Mouse (Mus musculus): ENCODE results near the gene Muc1. TPM values are rescaled to one million over a fixed set of nuclear protein-coding genes. Genes with fewer than 3 reads are reported as not detected.

The Muc1 gene
- total RNA-seq, 2 experiments from 2014 or later, result not detected

Other genes starting within 250 kb of the Muc1 start
- gene Rusc1, start 135.7 kb upstream of the Muc1 start, total RNA-seq (2015; ENCODE audit: low replicate concordance), result 0.38 and 2.5 TPM in 2 replicates
- gene Rusc1, start 135.7 kb upstream of the Muc1 start, total RNA-seq (2017; ENCODE audit: low replicate concordance), result 1.6 and 5.6 TPM in 2 replicates
- not detected in 2 replicates for gene Gm43738, start 128.0 kb upstream of the Muc1 start, total RNA-seq (2015; ENCODE audit: low replicate concordance)
- not detected in 2 replicates for gene Gm43738, start 128.0 kb upstream of the Muc1 start, total RNA-seq (2017; ENCODE audit: low replicate concordance)
- gene Fdps, start 127.1 kb upstream of the Muc1 start, total RNA-seq (2015; ENCODE audit: low replicate concordance), result 17.1 and 33.6 TPM in 2 replicates
- gene Fdps, start 127.1 kb upstream of the Muc1 start, total RNA-seq (2017; ENCODE audit: low replicate concordance), result 30.1 and 47.8 TPM in 2 replicates
- gene Pklr, start 92.9 kb upstream of the Muc1 start, total RNA-seq (2015; ENCODE audit: low replicate concordance), result 22.5 and 23.4 TPM in 2 replicates
- gene Pklr, start 92.9 kb upstream of the Muc1 start, total RNA-seq (2017; ENCODE audit: low replicate concordance), result 5.6 and 5.7 TPM in 2 replicates
- not detected in 2 replicates for gene Hcn3, start 68.9 kb upstream of the Muc1 start, total RNA-seq (2015; ENCODE audit: low replicate concordance)
- 1.3 TPM in 1 of 2 replicates, not detected in the other for gene Hcn3, start 68.9 kb upstream of the Muc1 start, total RNA-seq (2017; ENCODE audit: low replicate concordance)
- 16.3 and 37.9 TPM in 2 replicates for gene Clk2, start 64.3 kb upstream of the Muc1 start, total RNA-seq (2015; ENCODE audit: low replicate concordance)
- gene Clk2, start 64.3 kb upstream of the Muc1 start, total RNA-seq (2017; ENCODE audit: low replicate concordance), result 24.4 and 47.4 TPM in 2 replicates
- gene Scamp3, start 51.6 kb upstream of the Muc1 start, total RNA-seq (2015; ENCODE audit: low replicate concordance), result 20.3 and 24.0 TPM in 2 replicates
- 3.5 and 5.8 TPM in 2 replicates for gene Scamp3, start 51.6 kb upstream of the Muc1 start, total RNA-seq (2017; ENCODE audit: low replicate concordance)
- gene Fam189b, start 45.9 kb upstream of the Muc1 start, total RNA-seq (2015; ENCODE audit: low replicate concordance), result 3.3 and 18.6 TPM in 2 replicates
- gene Fam189b, start 45.9 kb upstream of the Muc1 start, total RNA-seq (2017; ENCODE audit: low replicate concordance), result 1.8 TPM in 1 of 2 replicates, not detected in the other
- gene Gba, start 26.1 kb upstream of the Muc1 start, total RNA-seq (2015; ENCODE audit: low replicate concordance), result 11.1 and 18.8 TPM in 2 replicates
- gene Gba, start 26.1 kb upstream of the Muc1 start, total RNA-seq (2017; ENCODE audit: low replicate concordance), result 12.9 and 13.2 TPM in 2 replicates
- not detected in 2 replicates for gene Thbs3, start 13.9 kb upstream of the Muc1 start, total RNA-seq (2015; ENCODE audit: low replicate concordance)
- 1.7 TPM in 1 of 2 replicates, not detected in the other for gene Thbs3, start 13.9 kb upstream of the Muc1 start, total RNA-seq (2017; ENCODE audit: low replicate concordance)
- 4.0 and 13.4 TPM in 2 replicates for gene Mtx1, start 2.0 kb upstream of the Muc1 start, total RNA-seq (2015; ENCODE audit: low replicate concordance)
- gene Mtx1, start 2.0 kb upstream of the Muc1 start, total RNA-seq (2017; ENCODE audit: low replicate concordance), result 8.6 and 13.4 TPM in 2 replicates
- 47.0 and 49.8 TPM in 2 replicates for gene Krtcap2, start 16.9 kb downstream of the Muc1 start, total RNA-seq (2015; ENCODE audit: low replicate concordance)
- gene Krtcap2, start 16.9 kb downstream of the Muc1 start, total RNA-seq (2017; ENCODE audit: low replicate concordance), result 17.8 and 31.8 TPM in 2 replicates
- not detected in 2 replicates for gene Trim46, start 17.3 kb downstream of the Muc1 start, total RNA-seq (2015; ENCODE audit: low replicate concordance)
- not detected in 2 replicates for gene Trim46, start 17.3 kb downstream of the Muc1 start, total RNA-seq (2017; ENCODE audit: low replicate concordance)
- gene Dpm3, start 30.3 kb downstream of the Muc1 start, total RNA-seq (2015; ENCODE audit: low replicate concordance), result 16.1 and 42.3 TPM in 2 replicates
- 4.3 TPM in 1 of 2 replicates, not detected in the other for gene Dpm3, start 30.3 kb downstream of the Muc1 start, total RNA-seq (2017; ENCODE audit: low replicate concordance)
- 8.8 and 12.9 TPM in 2 replicates for gene Slc50a1, start 41.5 kb downstream of the Muc1 start, total RNA-seq (2015; ENCODE audit: low replicate concordance)
- gene Slc50a1, start 41.5 kb downstream of the Muc1 start, total RNA-seq (2017; ENCODE audit: low replicate concordance), result 10.9 and 11.5 TPM in 2 replicates
- gene Efna1, start 52.1 kb downstream of the Muc1 start, total RNA-seq (2015; ENCODE audit: low replicate concordance), result not detected in 2 replicates
- not detected in 2 replicates for gene Efna1, start 52.1 kb downstream of the Muc1 start, total RNA-seq (2017; ENCODE audit: low replicate concordance)
- not detected in 2 replicates for gene Efna3, start 93.9 kb downstream of the Muc1 start, total RNA-seq (2015; ENCODE audit: low replicate concordance)
- not detected in 2 replicates for gene Efna3, start 93.9 kb downstream of the Muc1 start, total RNA-seq (2017; ENCODE audit: low replicate concordance)
- not detected in 2 replicates for gene Efna4, start 109.0 kb downstream of the Muc1 start, total RNA-seq (2015; ENCODE audit: low replicate concordance)
- not detected in 2 replicates for gene Efna4, start 109.0 kb downstream of the Muc1 start, total RNA-seq (2017; ENCODE audit: low replicate concordance)
- 25.3 and 34.2 TPM in 2 replicates for gene Adam15, start 120.9 kb downstream of the Muc1 start, total RNA-seq (2015; ENCODE audit: low replicate concordance)
- 5.0 and 14.1 TPM in 2 replicates for gene Adam15, start 120.9 kb downstream of the Muc1 start, total RNA-seq (2017; ENCODE audit: low replicate concordance)
- gene Dcst2, start 132.9 kb downstream of the Muc1 start, total RNA-seq (2015; ENCODE audit: low replicate concordance), result not detected in 2 replicates
- gene Dcst2, start 132.9 kb downstream of the Muc1 start, total RNA-seq (2017; ENCODE audit: low replicate concordance), result not detected in 2 replicates
- gene Dcst1, start 136.2 kb downstream of the Muc1 start, total RNA-seq (2015; ENCODE audit: low replicate concordance), result not detected in 2 replicates
- not detected in 2 replicates for gene Dcst1, start 136.2 kb downstream of the Muc1 start, total RNA-seq (2017; ENCODE audit: low replicate concordance)
- gene Zbtb7b, start 165.7 kb downstream of the Muc1 start, total RNA-seq (2015; ENCODE audit: low replicate concordance), result 5.8 and 7.7 TPM in 2 replicates
- gene Zbtb7b, start 165.7 kb downstream of the Muc1 start, total RNA-seq (2017; ENCODE audit: low replicate concordance), result 5.4 and 15.2 TPM in 2 replicates
- gene Lenep, start 173.7 kb downstream of the Muc1 start, total RNA-seq (2015; ENCODE audit: low replicate concordance), result 0.63 and 3.7 TPM in 2 replicates
- 0.17 TPM in 1 of 2 replicates, not detected in the other for gene Lenep, start 173.7 kb downstream of the Muc1 start, total RNA-seq (2017; ENCODE audit: low replicate concordance)
- 2.1 and 6.3 TPM in 2 replicates for gene Flad1, start 182.8 kb downstream of the Muc1 start, total RNA-seq (2015; ENCODE audit: low replicate concordance)
- 1.8 and 3.1 TPM in 2 replicates for gene Flad1, start 182.8 kb downstream of the Muc1 start, total RNA-seq (2017; ENCODE audit: low replicate concordance)
- 67.9 and 79.9 TPM in 2 replicates for gene Cks1b, start 189.3 kb downstream of the Muc1 start, total RNA-seq (2015; ENCODE audit: low replicate concordance)
- 37.4 and 42.1 TPM in 2 replicates for gene Cks1b, start 189.3 kb downstream of the Muc1 start, total RNA-seq (2017; ENCODE audit: low replicate concordance)
- gene Shc1, start 189.4 kb downstream of the Muc1 start, total RNA-seq (2015; ENCODE audit: low replicate concordance), result 14.4 and 25.2 TPM in 2 replicates
- gene Shc1, start 189.4 kb downstream of the Muc1 start, total RNA-seq (2017; ENCODE audit: low replicate concordance), result 21.3 and 24.1 TPM in 2 replicates
- 9.8 and 11.5 TPM in 2 replicates for gene Pygo2, start 201.2 kb downstream of the Muc1 start, total RNA-seq (2015; ENCODE audit: low replicate concordance)
- 5.6 and 12.4 TPM in 2 replicates for gene Pygo2, start 201.2 kb downstream of the Muc1 start, total RNA-seq (2017; ENCODE audit: low replicate concordance)
- gene Pbxip1, start 207.6 kb downstream of the Muc1 start, total RNA-seq (2015; ENCODE audit: low replicate concordance), result 3.8 and 4.2 TPM in 2 replicates
- 6.2 and 8.6 TPM in 2 replicates for gene Pbxip1, start 207.6 kb downstream of the Muc1 start, total RNA-seq (2017; ENCODE audit: low replicate concordance)
- 5.4 and 8.1 TPM in 2 replicates for gene Pmvk, start 225.5 kb downstream of the Muc1 start, total RNA-seq (2015; ENCODE audit: low replicate concordance)
- 6.6 and 10.1 TPM in 2 replicates for gene Pmvk, start 225.5 kb downstream of the Muc1 start, total RNA-seq (2017; ENCODE audit: low replicate concordance)

Measured in erythroblast, adult 5-6 weeks (primary cell).